Mouse (Mus musculus) effector memory CD4-positive, alpha-beta T cell, adult 7 months (primary cell): Measurements from ENCODE around the gene Ak4. TPM values are rescaled to one million over a fixed set of nuclear protein-coding genes. Genes with fewer than 3 reads are reported as not detected.

Source experiments
- polyA plus RNA-seq: library from polyadenylated mRNA; unstranded; fragments of 100-300 nt; shearing (Covaris generic); gene quantifications from one replicate; pipeline ENCODE4 v1.2.1, GENCODE M21; 2017

Ak4 gene
- not detected for polyA plus RNA-seq

DNA sequence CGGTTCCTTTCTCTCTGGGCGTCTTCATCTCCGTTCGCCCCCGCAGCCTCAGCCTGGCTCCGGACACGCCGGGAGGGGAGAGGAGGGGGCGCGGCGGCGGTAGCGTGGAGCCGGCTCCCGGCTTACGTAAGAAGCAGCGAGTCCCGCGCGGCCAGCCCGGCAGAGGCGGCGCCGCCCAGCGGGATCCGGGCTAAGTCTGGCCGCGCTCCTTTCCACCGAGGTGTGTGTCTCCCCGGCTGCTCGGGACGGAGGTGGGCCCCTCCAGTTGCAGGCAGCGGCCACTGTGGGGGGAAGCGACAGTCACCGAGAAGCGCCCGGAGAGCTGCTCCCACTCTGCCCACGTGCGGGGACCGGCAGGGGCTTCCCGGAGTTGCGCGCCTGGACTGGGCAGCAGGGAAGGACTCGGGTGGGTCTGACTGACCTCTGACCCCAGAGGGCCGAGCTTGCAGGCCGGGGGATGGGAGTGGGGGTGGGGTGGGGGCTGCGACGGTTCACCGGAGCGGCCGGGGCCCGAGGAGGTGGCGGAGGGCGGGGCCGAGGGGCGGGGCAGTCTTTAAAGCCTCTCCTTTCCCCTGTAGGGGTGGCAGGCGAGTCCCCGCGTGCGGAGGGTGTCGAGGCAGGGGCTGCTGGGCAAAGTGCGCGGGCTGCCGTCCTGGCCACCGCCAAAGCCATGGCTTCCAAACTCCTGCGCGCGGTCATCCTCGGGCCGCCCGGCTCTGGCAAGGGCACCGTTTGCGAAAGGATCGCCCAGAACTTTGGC, at the start of gene Ak4:
Gene Ak4, plus strand, starts transcription at position 127 of the 760 bp plus-strand sequence.

GRCm38 (mm10) chr4:101496534-101497237, 77.6 kb downstream of the Ak4 start, which contains the start of gene Dnajc6:
Gene Dnajc6 (plus strand): TSS chr4:101496648.

Other genes with a start within 250 kb of the Ak4 start
- gene Jak1, start 154.0 kb upstream of the Ak4 start, polyA plus RNA-seq = 650 TPM
- 1.7 TPM for gene Dnajc6, start 77.4 kb downstream of the Ak4 start, polyA plus RNA-seq
- 36.9 TPM for gene Leprot, start 228.4 kb downstream of the Ak4 start, polyA plus RNA-seq